Mouse (Mus musculus): ENCODE measurements at regions not wholly inside any gene's neighbourhood (a gene's known extent, or its start where the extent isn't known, plus 50 kb on each side); places are given as distances from the start of the nearest gene placed in this dataset.

GRCm38 (mm10) chr16:51564064-51564463, 467.0 kb upstream of the Cblb start:
- Histone ChIP-seq H3K9ac (ENCODE audit: low read depth, low read length) (no peak overlapping the region), H3K27me3 (replicated peaks; ENCODE audit: control insufficient read depth, insufficient read depth, low read length) (no peaks in the 10 kb centered on the region), H3K4me3 (ENCODE audit: low read depth, low read length) (no peak overlapping the region), H3K27ac (ENCODE audit: low read depth, low read length) (no peak overlapping the region), H3K4me1 (replicated peaks; ENCODE audit: control insufficient read depth, insufficient read depth, low read length) (no peaks in the 10 kb centered on the region), H3K36me3 (ENCODE audit: control insufficient read depth, insufficient read depth) (no peaks in the 10 kb centered on the region), H3K4me2 (replicated peaks; ENCODE audit: low read depth) (no peak overlapping the region), H3K9me3 (ENCODE audit: control insufficient read depth) (no peaks in the 10 kb centered on the region)
- ATAC-seq, result no peak
- TF ChIP-seq CTCF (IDR thresholded peaks at IDR 0.05; ENCODE audit: low read depth), result no peak

- no peak overlapping the region for H3K4me2 ChIP-seq (replicated peaks; ENCODE audit: low read depth)
- H3K9me3 ChIP-seq (ENCODE audit: control insufficient read depth), result no peaks in the 10 kb centered on the region
- TF ChIP-seq CTCF (IDR thresholded peaks at IDR 0.05; ENCODE audit: low read depth), result no peak
- no peaks in the 10 kb centered on the region for H3K36me3 ChIP-seq (ENCODE audit: control insufficient read depth, insufficient read depth)
- H3K4me1 ChIP-seq (replicated peaks; ENCODE audit: control insufficient read depth, insufficient read depth, low read length), result no peaks in the 10 kb centered on the region
- ATAC-seq, result no peak
- no peak overlapping the region for H3K27ac ChIP-seq (ENCODE audit: low read depth, low read length)
- H3K4me3 ChIP-seq (ENCODE audit: low read depth, low read length), result no peak overlapping the region
- WGBS, result 74% methylated on average over 2 of the region's 2 CpGs
- no peak overlapping the region for H3K9ac ChIP-seq (ENCODE audit: low read depth, low read length)
- no peaks in the 10 kb centered on the region for H3K27me3 ChIP-seq (replicated peaks; ENCODE audit: control insufficient read depth, insufficient read depth, low read length)
Observed at GRCm38 (mm10) chr16:51577915-51578593, 453.0 kb upstream of the Cblb start.

- no peak for TF ChIP-seq CTCF (IDR thresholded peaks at IDR 0.05; ENCODE audit: low read depth)
Observed at GRCm38 (mm10) chr16:51580525-51580924, 450.5 kb upstream of the Cblb start.

GRCm38 (mm10) chr16:51589924-51590397, 441.1 kb upstream of the Cblb start:
- no peak for ATAC-seq
- 41% methylated on average over 2 of the region's 2 CpGs for WGBS
- no peak overlapping the region for H3K27ac ChIP-seq (ENCODE audit: low read depth, low read length)

More at GRCm38 (mm10) chr16:51580525-51580924, 450.5 kb upstream of the Cblb start:
- H3K9me3 ChIP-seq (ENCODE audit: control insufficient read depth), result no peaks in the 10 kb centered on the region
- WGBS, result 72% methylated on average over 1 of the region's 1 CpGs
- no peak overlapping the region for H3K4me2 ChIP-seq (replicated peaks; ENCODE audit: low read depth)
- no peaks in the 10 kb centered on the region for H3K36me3 ChIP-seq (ENCODE audit: control insufficient read depth, insufficient read depth)
- H3K27ac ChIP-seq (ENCODE audit: low read depth, low read length), result no peak overlapping the region
- no peak for ATAC-seq
- H3K4me1 ChIP-seq (replicated peaks; ENCODE audit: control insufficient read depth, insufficient read depth, low read length), result no peaks in the 10 kb centered on the region
- no peak overlapping the region for H3K4me3 ChIP-seq (ENCODE audit: low read depth, low read length)
- H3K9ac ChIP-seq (ENCODE audit: low read depth, low read length), result no peak overlapping the region
- no peaks in the 10 kb centered on the region for H3K27me3 ChIP-seq (replicated peaks; ENCODE audit: control insufficient read depth, insufficient read depth, low read length)

GRCm38 (mm10) chr16:51617579-51617978, 413.4 kb upstream of the Cblb start:
- H3K9me3 ChIP-seq (ENCODE audit: control insufficient read depth), result no peaks in the 10 kb centered on the region
- no peak overlapping the region for H3K4me2 ChIP-seq (replicated peaks; ENCODE audit: low read depth)
- no peaks in the 10 kb centered on the region for H3K36me3 ChIP-seq (ENCODE audit: control insufficient read depth, insufficient read depth)
- H3K4me1 ChIP-seq (replicated peaks; ENCODE audit: control insufficient read depth, insufficient read depth, low read length), result no peaks in the 10 kb centered on the region
- ATAC-seq, result peak; percentile 36; the same call in 1 of the 2 replicates
- H3K27ac ChIP-seq (ENCODE audit: low read depth, low read length), result no peak overlapping the region
- no peak overlapping the region for H3K4me3 ChIP-seq (ENCODE audit: low read depth, low read length)
- no peak for TF ChIP-seq CTCF (IDR thresholded peaks at IDR 0.05; ENCODE audit: low read depth)
- no peaks in the 10 kb centered on the region for H3K27me3 ChIP-seq (replicated peaks; ENCODE audit: control insufficient read depth, insufficient read depth, low read length)
- H3K9ac ChIP-seq (ENCODE audit: low read depth, low read length), result no peak overlapping the region

More at GRCm38 (mm10) chr16:51589924-51590397, 441.1 kb upstream of the Cblb start:
- H3K9me3 ChIP-seq (ENCODE audit: control insufficient read depth), result no peaks in the 10 kb centered on the region
- no peaks in the 10 kb centered on the region for H3K4me1 ChIP-seq (replicated peaks; ENCODE audit: control insufficient read depth, insufficient read depth, low read length)
- TF ChIP-seq CTCF (IDR thresholded peaks at IDR 0.05; ENCODE audit: low read depth), result no peak
- H3K27me3 ChIP-seq (replicated peaks; ENCODE audit: control insufficient read depth, insufficient read depth, low read length), result no peaks in the 10 kb centered on the region
- no peak overlapping the region for H3K4me2 ChIP-seq (replicated peaks; ENCODE audit: low read depth)
- no peak overlapping the region for H3K4me3 ChIP-seq (ENCODE audit: low read depth, low read length)
- no peak overlapping the region for H3K9ac ChIP-seq (ENCODE audit: low read depth, low read length)
- H3K36me3 ChIP-seq (ENCODE audit: control insufficient read depth, insufficient read depth), result no peaks in the 10 kb centered on the region

- no peak overlapping the region for H3K4me3 ChIP-seq (ENCODE audit: low read depth, low read length)
- 78% methylated on average over 1 of the region's 1 CpGs for WGBS
- H3K27me3 ChIP-seq (replicated peaks; ENCODE audit: control insufficient read depth, insufficient read depth, low read length), result no peaks in the 10 kb centered on the region
- TF ChIP-seq CTCF (IDR thresholded peaks at IDR 0.05; ENCODE audit: low read depth), result no peak
- no peak overlapping the region for H3K4me2 ChIP-seq (replicated peaks; ENCODE audit: low read depth)
- no peak for ATAC-seq
- no peak overlapping the region for H3K27ac ChIP-seq (ENCODE audit: low read depth, low read length)
- H3K4me1 ChIP-seq (replicated peaks; ENCODE audit: control insufficient read depth, insufficient read depth, low read length), result no peaks in the 10 kb centered on the region
- H3K9ac ChIP-seq (ENCODE audit: low read depth, low read length), result no peak overlapping the region
- H3K9me3 ChIP-seq (ENCODE audit: control insufficient read depth), result no peaks in the 10 kb centered on the region
- H3K36me3 ChIP-seq (ENCODE audit: control insufficient read depth, insufficient read depth), result no peaks in the 10 kb centered on the region
Observed at GRCm38 (mm10) chr16:51646646-51647045, 384.4 kb upstream of the Cblb start.

Measured in intestine, postnatal 0 days (tissue).